Mouse (Mus musculus) kidney, embryonic 16.5 days (tissue): Measurements from ENCODE around the gene Mycbp2. TPM values are rescaled to one million over a fixed set of nuclear protein-coding genes. Genes with fewer than 3 reads are reported as not detected.
A peak's percentile ranks its signal among the peaks of the same experiment; 100 is the strongest.

Source experiments
- ATAC-seq: fragments of 200-750 bp; cut with Nextera tagmentation; 2 replicates; pipeline ENCODE4 v1.8.0; 2017; ENCODE audit warnings: moderate TSS enrichment; ENCODE audit not compliant: low FRiP score, low TSS enrichment
- H3K27ac ChIP-seq: fragments of 300-500 bp; sonication (generic); 2 replicates; pipeline ENCODE4 v1.5.1; 2014; ENCODE audit warnings: low read length
- H3K27me3 ChIP-seq: fragments of 300-500 bp; sonication (generic); 2 replicates; pipeline ENCODE4 v1.6.1; 2014; ENCODE audit warnings: low read length, control low read depth, mixed read lengths; ENCODE audit not compliant: insufficient read depth
- H3K36me3 ChIP-seq: fragments of 300-500 bp; sonication (generic); 2 replicates; pipeline ENCODE4 v1.6.1; 2014; ENCODE audit warnings: low read length, control low read depth, mixed read lengths; ENCODE audit not compliant: insufficient read depth
- H3K4me1 ChIP-seq: fragments of 300-500 bp; sonication (generic); 2 replicates; pipeline ENCODE4 v1.6.1; 2014; ENCODE audit warnings: low read length, control low read depth, mixed read lengths; ENCODE audit not compliant: insufficient read depth
- H3K4me2 ChIP-seq: fragments of 300-500 bp; sonication (generic); replicated peaks from 2 replicates; pipeline ENCODE4 v1.6.1; 2014; ENCODE audit warnings: low read depth, low read length
- H3K4me3 ChIP-seq: fragments of 300-500 bp; sonication (generic); 2 replicates; pipeline ENCODE4 v1.5.1; 2014; ENCODE audit warnings: mild to moderate bottlenecking, low read length
- H3K9ac ChIP-seq: fragments of 300-500 bp; sonication (generic); replicated peaks from 2 replicates; pipeline ENCODE4 v1.6.1; 2014; ENCODE audit warnings: low read length
- H3K9me3 ChIP-seq: fragments of 300-500 bp; sonication (generic); 2 replicates; pipeline ENCODE4 v1.6.1; 2016; ENCODE audit warnings: low read length, control low read depth
- WGBS: fragments of 180-500 bp; shearing (Covaris S2); extraction: QIAGEN DNeasy Blood & Tissue Kit; methylation state at CpG from one replicate; pipeline ENCODE4 v1.1.7; 2014; 5-methylcytosine and 5-hydroxymethylcytosine counted together
- polyA plus RNA-seq: library from polyadenylated mRNA; unstranded; fragments of >200 nt; fragmentation: Nextera tagmentation; extraction: Ambion mirVana; gene quantifications from 2 replicates; pipeline ENCODE4 v1.2.1, GENCODE M21; 2015

The Mycbp2 gene
- polyA plus RNA-seq, 1 experiment from 2014 or later, result 17.4 TPM

DNA sequence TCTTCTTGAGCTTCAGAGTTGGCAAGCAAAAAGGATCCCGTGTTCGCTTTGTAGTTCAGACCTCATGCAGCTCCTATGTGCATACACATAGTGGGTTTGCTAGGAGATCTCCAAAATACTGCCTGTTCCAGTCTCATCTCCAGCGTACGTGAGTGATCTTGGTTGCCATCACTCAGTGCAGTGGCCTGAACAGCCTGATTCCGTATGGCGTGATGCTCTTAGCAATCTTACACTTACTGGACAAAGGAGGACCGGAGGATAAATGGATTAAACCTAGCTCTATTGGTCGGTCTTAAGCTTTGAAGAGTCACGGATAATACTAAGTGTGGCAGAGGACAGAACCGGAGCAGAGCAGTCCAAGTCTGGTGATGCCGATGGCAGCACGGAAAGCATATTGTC lies 277.1 kb downstream of the Mycbp2 start:
- H3K9ac ChIP-seq, result peak overlapping the region; percentile 82
- no peaks in the 10 kb centered on the region for H3K27me3 ChIP-seq
- peaks cover 5% of the 10 kb centered on the region; the same call in 1 of the 2 replicates for H3K4me1 ChIP-seq
- ATAC-seq, result peak; percentile 66
- H3K36me3 ChIP-seq, result peaks cover 21% of the 10 kb centered on the region
- 14% methylated on average over 12 of the region's 12 CpGs for WGBS
- no peaks in the 10 kb centered on the region for H3K9me3 ChIP-seq
- peak overlapping the region; percentile 95 for H3K4me2 ChIP-seq
- H3K4me3 ChIP-seq, result peak overlapping the region; percentile 69
- H3K27ac ChIP-seq, result peak overlapping the region; percentile 87

GRCm38 (mm10) chr14:103065294-103066167 lies 281.1 kb downstream of the Mycbp2 start:
- Histone ChIP-seq H3K9ac (no peak overlapping the region), H3K27ac (no peak overlapping the region), H3K27me3 (no peaks in the 10 kb centered on the region), H3K36me3 (no peaks in the 10 kb centered on the region), H3K4me1 (no peaks in the 10 kb centered on the region; the same call in 1 of the 2 replicates), H3K4me3 (no peak overlapping the region), H3K4me2 (no peak overlapping the region), H3K9me3 (no peaks in the 10 kb centered on the region)
- 14% methylated on average over 10 of the region's 10 CpGs for WGBS
- ATAC-seq, result no peak

Other genes starting within 250 kb of the Mycbp2 start
- 22.0 and 23.5 TPM in 2 replicates for gene Fbxl3, start 247.2 kb downstream of the Mycbp2 start, polyA plus RNA-seq
- 2.2 and 2.7 TPM in 2 replicates for gene Scel, start 166.5 kb upstream of the Mycbp2 start, polyA plus RNA-seq